Mouse (Mus musculus) intestine, postnatal 0 days (tissue): ENCODE measurements at regions not wholly inside any gene's neighbourhood (a gene's known extent, or its start where the extent isn't known, plus 50 kb on each side); places are given as distances from the start of the nearest gene placed in this dataset.

Source experiments
- ATAC-seq: fragments of 200-750 bp; cut with Nextera tagmentation; 2 replicates; pipeline ENCODE4 v1.8.0; 2017; ENCODE audit warnings: mild to moderate bottlenecking, moderate TSS enrichment, moderate library complexity
- H3K27ac ChIP-seq: fragments of 300-500 bp; sonication (generic); 2 replicates; pipeline ENCODE4 v1.5.1; 2014; ENCODE audit warnings: mild to moderate bottlenecking, low read depth, low read length, moderate library complexity
- H3K27me3 ChIP-seq: fragments of 300-500 bp; sonication (generic); replicated peaks from 2 replicates; pipeline ENCODE4 v1.6.1; 2014; ENCODE audit warnings: low read length, mixed read lengths; ENCODE audit not compliant: control insufficient read depth, insufficient read depth
- H3K36me3 ChIP-seq: fragments of 300-500 bp; sonication (generic); 2 replicates; pipeline ENCODE4 v1.6.1; 2014; ENCODE audit warnings: mild to moderate bottlenecking, moderate library complexity; ENCODE audit not compliant: control insufficient read depth, insufficient read depth
- H3K4me1 ChIP-seq: fragments of 300-500 bp; sonication (generic); replicated peaks from 2 replicates; pipeline ENCODE4 v1.6.1; 2014; ENCODE audit warnings: antibody characterized with exemption, low read length, mixed read lengths; ENCODE audit not compliant: control insufficient read depth, insufficient read depth
- H3K4me2 ChIP-seq: fragments of 300-500 bp; sonication (generic); replicated peaks from 2 replicates; pipeline ENCODE4 v1.6.1; 2014; ENCODE audit warnings: low read depth, mild to moderate bottlenecking, moderate library complexity
- H3K4me3 ChIP-seq: fragments of 300-500 bp; sonication (generic); 2 replicates; pipeline ENCODE4 v1.5.1; 2014; ENCODE audit warnings: low read depth, low read length
- H3K9ac ChIP-seq: fragments of 300-500 bp; sonication (generic); 2 replicates; pipeline ENCODE4 v1.6.1; 2014; ENCODE audit warnings: mild to moderate bottlenecking, low read depth, low read length
- H3K9me3 ChIP-seq: fragments of 300-500 bp; sonication (generic); 2 replicates; pipeline ENCODE4 v1.6.1; 2016; ENCODE audit warnings: mixed run types; ENCODE audit not compliant: control insufficient read depth
- CTCF ChIP-seq: sonication (generic); IDR thresholded peaks from 2 replicates; pipeline ENCODE4 v1.5.1; 2016; ENCODE audit warnings: low read depth, mild to moderate bottlenecking, control low read depth, antibody characterized with exemption, moderate library complexity
- WGBS: fragments of 180-500 bp; shearing (Covaris S2); extraction: QIAGEN DNeasy Blood & Tissue Kit; methylation state at CpG from one replicate; pipeline ENCODE4 v1.1.7; 2014; 5-methylcytosine and 5-hydroxymethylcytosine counted together

GRCm38 (mm10) chr3:41491185-41491584 is 64.3 kb upstream of the Jade1 start:
- H3K4me1 ChIP-seq: no peaks in the 10 kb centered on the region
- H3K4me2 ChIP-seq: no peak overlapping the region
- ATAC-seq: no peak
- no peaks in the 10 kb centered on the region for H3K9me3 ChIP-seq
- TF ChIP-seq CTCF: no peak
- 96% methylated on average over 4 of the region's 4 CpGs for WGBS
- no peak overlapping the region for H3K4me3 ChIP-seq
- H3K36me3 ChIP-seq: no peaks in the 10 kb centered on the region
- no peak overlapping the region for H3K9ac ChIP-seq
- H3K27me3 ChIP-seq: no peaks in the 10 kb centered on the region
- no peak overlapping the region for H3K27ac ChIP-seq

- Histone ChIP-seq H3K9me3 (no peaks in the 10 kb centered on the region), H3K4me1 (no peaks in the 10 kb centered on the region), H3K27me3 (no peaks in the 10 kb centered on the region), H3K9ac (no peak overlapping the region), H3K27ac (no peak overlapping the region), H3K4me3 (no peak overlapping the region), H3K4me2 (no peak overlapping the region), H3K36me3 (no peaks in the 10 kb centered on the region)
- no peak for ATAC-seq
- TF ChIP-seq CTCF: no peak
These were observed 65.5 kb upstream of the Jade1 start for GRCm38 (mm10) chr3:41489998-41490397.

GRCm38 (mm10) chr3:41489571-41489970 is 66.0 kb upstream of the Jade1 start:
- H3K27me3 ChIP-seq: no peaks in the 10 kb centered on the region
- no peak overlapping the region for H3K4me3 ChIP-seq
- H3K27ac ChIP-seq: no peak overlapping the region
- H3K4me1 ChIP-seq: no peaks in the 10 kb centered on the region
- H3K36me3 ChIP-seq: no peaks in the 10 kb centered on the region
- H3K9me3 ChIP-seq: no peaks in the 10 kb centered on the region
- TF ChIP-seq CTCF: no peak
- WGBS: 57% methylated on average over 3 of the region's 3 CpGs
- ATAC-seq: no peak; the same call in 1 of the 2 replicates
- H3K9ac ChIP-seq: no peak overlapping the region
- no peak overlapping the region for H3K4me2 ChIP-seq

GRCm38 (mm10) chr3:41488229-41488774 is 67.2 kb upstream of the Jade1 start:
- ATAC-seq: no peak; the same call in 1 of the 2 replicates
- no peak for TF ChIP-seq CTCF
- H3K4me1 ChIP-seq: no peaks in the 10 kb centered on the region
- no peaks in the 10 kb centered on the region for H3K9me3 ChIP-seq
- 3% methylated on average over 1 of the region's 1 CpGs for WGBS
- no peak overlapping the region for H3K4me3 ChIP-seq
- H3K36me3 ChIP-seq: no peaks in the 10 kb centered on the region
- H3K27me3 ChIP-seq: no peaks in the 10 kb centered on the region
- H3K9ac ChIP-seq: no peak overlapping the region
- H3K27ac ChIP-seq: no peak overlapping the region
- no peak overlapping the region for H3K4me2 ChIP-seq

GRCm38 (mm10) chr3:41484920-41485319 is 70.6 kb upstream of the Jade1 start:
- WGBS: 89% methylated on average over 9 of the region's 9 CpGs
- ATAC-seq: no peak
- Histone ChIP-seq H3K4me2 (no peak overlapping the region), H3K9ac (no peak overlapping the region), H3K9me3 (no peaks in the 10 kb centered on the region), H3K27me3 (no peaks in the 10 kb centered on the region), H3K36me3 (no peaks in the 10 kb centered on the region), H3K4me3 (no peak overlapping the region), H3K4me1 (no peaks in the 10 kb centered on the region), H3K27ac (no peak overlapping the region)
- TF ChIP-seq CTCF: no peak

- no peak for ATAC-seq
- H3K27me3 ChIP-seq: no peaks in the 10 kb centered on the region
- TF ChIP-seq CTCF: no peak
- H3K27ac ChIP-seq: no peak overlapping the region
- H3K9ac ChIP-seq: no peak overlapping the region
- H3K4me1 ChIP-seq: no peaks in the 10 kb centered on the region
- 61% methylated on average over 3 of the region's 3 CpGs for WGBS
- H3K9me3 ChIP-seq: no peaks in the 10 kb centered on the region
- H3K36me3 ChIP-seq: no peaks in the 10 kb centered on the region
- no peak overlapping the region for H3K4me3 ChIP-seq
- H3K4me2 ChIP-seq: no peak overlapping the region
These were observed 71.9 kb upstream of the Jade1 start for GRCm38 (mm10) chr3:41483582-41483981.
